Mouse (Mus musculus) intestine, embryonic 14.5 days (tissue): ENCODE results near the gene Zfp346. TPM values are rescaled to one million over a fixed set of nuclear protein-coding genes. Genes with fewer than 3 reads are reported as not detected.
"Not testable (repeated sequence)": the region's sequence is repeated elsewhere in the genome, so short reads cannot be mapped to it uniquely, and the experiment has no call there.

ENCODE experiments used
- ATAC-seq: fragments of 200-750 bp; cut with Nextera tagmentation; replicated peaks from 2 replicates; pipeline ENCODE4 v1.8.0; 2017; ENCODE audit warnings: low read depth, moderate number of reproducible peaks, moderate TSS enrichment, moderate library complexity; ENCODE audit not compliant: low FRiP score, low TSS enrichment
- DNase-seq: peaks from one replicate; pipeline ENCODE4 v3.0.0-alpha.2; 2018; ENCODE audit warnings: low spot score
- H3K27ac ChIP-seq: fragments of 300-500 bp; sonication (generic); 2 replicates; pipeline ENCODE4 v1.5.1; 2014; ENCODE audit warnings: low read depth, mild to moderate bottlenecking, control low read depth
- H3K27me3 ChIP-seq: fragments of 300-500 bp; sonication (generic); replicated peaks from 2 replicates; pipeline ENCODE4 v1.6.1; 2014; ENCODE audit warnings: low read length, control low read depth; ENCODE audit not compliant: control insufficient read depth, insufficient read depth
- H3K36me3 ChIP-seq: fragments of 300-500 bp; sonication (generic); 2 replicates; pipeline ENCODE4 v1.6.1; 2014; ENCODE audit warnings: low read length, control low read depth; ENCODE audit not compliant: control insufficient read depth, insufficient read depth
- H3K4me1 ChIP-seq: fragments of 300-500 bp; sonication (generic); replicated peaks from 2 replicates; pipeline ENCODE4 v1.6.1; 2014; ENCODE audit warnings: low read length, control low read depth, mixed read lengths; ENCODE audit not compliant: control insufficient read depth, insufficient read depth
- H3K4me2 ChIP-seq: fragments of 300-500 bp; sonication (generic); 2 replicates; pipeline ENCODE4 v1.6.1; 2014; ENCODE audit warnings: low read length
- H3K4me3 ChIP-seq: fragments of 300-500 bp; sonication (generic); 2 replicates; pipeline ENCODE4 v1.5.1; 2014; ENCODE audit warnings: low read depth, low read length, control low read depth, mixed read lengths
- H3K9ac ChIP-seq: fragments of 300-500 bp; sonication (generic); 2 replicates; pipeline ENCODE4 v1.6.1; 2014; ENCODE audit warnings: mild to moderate bottlenecking, low read length
- H3K9me3 ChIP-seq: fragments of 300-500 bp; sonication (generic); 2 replicates; pipeline ENCODE4 v1.6.1; 2016; ENCODE audit warnings: low read length, control low read depth; ENCODE audit not compliant: control insufficient read depth
- WGBS: fragments of 180-500 bp; shearing (Covaris S2); extraction: QIAGEN DNeasy Blood & Tissue Kit; methylation state at CpG from one replicate; pipeline ENCODE4 v1.1.7; 2014; 5-methylcytosine and 5-hydroxymethylcytosine counted together
- polyA plus RNA-seq: library from polyadenylated mRNA; unstranded; fragments of >200 nt; fragmentation: Nextera tagmentation; extraction: Ambion mirVana; gene quantifications from 2 replicates; pipeline ENCODE4 v1.2.1, GENCODE M21; 2014

Zfp346 gene
- 18.9 and 22.0 TPM in 2 replicates for polyA plus RNA-seq

DNA sequence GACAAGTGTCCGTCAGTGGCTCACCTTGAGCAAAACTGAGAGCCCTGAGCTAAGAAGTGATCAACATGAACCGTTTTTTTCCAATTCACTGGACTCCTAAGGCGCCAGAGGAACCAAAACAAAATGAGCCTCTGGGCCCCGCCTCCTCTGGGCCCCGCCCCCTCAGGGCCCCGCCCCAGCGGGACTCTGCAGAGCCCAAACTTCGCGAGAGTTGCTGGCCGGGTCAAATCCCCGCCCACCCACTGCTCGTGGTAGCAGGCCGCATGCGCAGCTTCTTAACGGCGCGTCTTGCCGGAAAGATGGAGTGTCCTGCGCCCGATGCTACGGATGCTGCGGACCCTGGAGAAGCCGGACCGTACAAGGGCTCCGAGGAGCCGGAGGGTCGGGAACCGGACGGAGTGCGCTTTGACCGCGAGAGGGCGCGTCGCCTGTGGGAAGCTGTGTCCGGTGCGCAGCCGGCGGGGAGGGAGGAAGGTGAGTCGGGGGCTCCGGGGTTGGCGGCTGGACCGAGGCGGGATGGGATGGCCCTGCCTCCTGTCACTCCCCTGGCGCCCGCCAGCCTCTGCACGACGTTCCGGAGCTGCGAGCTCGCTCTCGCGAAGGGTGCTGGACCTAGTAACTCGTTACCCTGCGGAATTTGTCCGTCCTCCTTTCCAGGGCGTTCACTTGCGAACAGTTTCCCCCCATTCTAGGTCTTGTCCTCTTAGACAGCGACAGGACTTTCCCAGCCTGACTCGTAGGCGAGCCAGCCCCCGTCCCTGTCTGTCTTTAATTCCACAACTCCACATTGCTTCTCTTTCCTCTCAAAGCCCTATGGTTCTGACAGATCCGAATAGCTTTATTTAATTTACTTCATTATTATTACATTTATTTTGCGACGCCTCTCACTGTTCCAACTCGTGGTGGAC lies at the start of gene Zfp346:
Zfp346 (plus strand) TSS at position 267 of the 908 bp plus-strand sequence.
- peak within 1 kb of the TSS; percentile 93 for H3K4me3 ChIP-seq
- DNase-seq (peak; percentile 97), ATAC-seq (peak; percentile 96)
- peak within 1 kb of the TSS; percentile 78 for H3K9ac ChIP-seq
- peaks cover 14% of the 10 kb centered on the region for H3K36me3 ChIP-seq
- no peaks in the 10 kb centered on the region for H3K9me3 ChIP-seq
- under 1% methylated on average over 58 of the region's 66 CpGs for WGBS
- H3K27ac ChIP-seq: peak within 1 kb of the TSS; percentile 77; the same call in 1 of the 2 replicates
- no peaks in the 10 kb centered on the region for H3K27me3 ChIP-seq
- H3K4me2 ChIP-seq: peak within 1 kb of the TSS; percentile 92
- H3K4me1 ChIP-seq: peaks cover 8% of the 10 kb centered on the region

DNA sequence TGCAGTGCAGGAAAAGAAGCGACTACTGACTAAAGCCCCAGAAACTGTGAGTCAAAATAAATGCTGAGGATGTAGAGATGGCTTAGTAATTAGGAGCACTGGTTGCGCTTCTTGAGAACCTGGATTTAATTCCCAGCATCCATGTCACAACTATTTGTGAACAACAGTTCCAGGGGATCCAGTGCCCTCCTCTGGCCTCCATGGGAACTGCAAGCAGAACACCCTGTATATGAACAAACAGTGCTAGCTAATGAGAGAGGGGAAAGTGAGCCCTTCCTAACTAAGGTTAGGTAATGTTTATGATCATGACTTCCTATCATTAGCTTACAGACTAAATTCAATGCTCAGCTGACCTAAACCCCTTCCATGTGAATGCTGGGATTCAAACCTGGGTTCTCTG lies 47.1 kb upstream of the Zfp346 start:
- no peaks in the 10 kb centered on the region for H3K27me3 ChIP-seq
- 94% methylated on average over 2 of the region's 2 CpGs for WGBS
- H3K9me3 ChIP-seq: no peaks in the 10 kb centered on the region
- H3K4me1 ChIP-seq: no peaks in the 10 kb centered on the region
- ATAC-seq: no peak
- peaks cover 18% of the 10 kb centered on the region for H3K36me3 ChIP-seq
- H3K4me3 ChIP-seq: no peak overlapping the region
- H3K4me2 ChIP-seq: no peak overlapping the region
- H3K27ac ChIP-seq: no peak overlapping the region
- H3K9ac ChIP-seq: no peak overlapping the region
- no peak for DNase-seq

DNA sequence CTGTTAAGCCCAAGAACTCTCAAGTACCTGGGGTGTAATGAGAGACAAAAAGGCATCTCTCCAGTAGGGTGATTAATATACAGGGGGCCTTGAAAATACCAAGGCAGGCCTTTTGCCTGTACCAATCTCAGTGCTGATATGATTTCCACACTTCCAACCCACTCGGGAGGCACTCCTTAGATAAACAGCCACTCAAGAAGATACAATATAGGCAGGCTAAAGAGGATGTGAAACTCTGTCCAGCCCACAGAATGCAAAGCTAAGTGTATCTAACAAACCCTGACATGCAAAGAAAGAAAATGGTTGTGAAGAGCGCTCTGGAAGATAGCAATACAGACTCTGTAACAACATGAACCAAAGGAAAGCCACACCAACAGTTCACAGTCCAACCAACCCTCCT lies 41.8 kb upstream of the Zfp346 start:
- H3K4me1 ChIP-seq: no peaks in the 10 kb centered on the region
- no peak overlapping the region for H3K4me3 ChIP-seq
- 79% methylated on average over 2 of the region's 2 CpGs for WGBS
- no peaks in the 10 kb centered on the region for H3K9me3 ChIP-seq
- DNase-seq: no peak
- H3K4me2 ChIP-seq: no peak overlapping the region
- no peak overlapping the region for H3K9ac ChIP-seq
- no peaks in the 10 kb centered on the region for H3K27me3 ChIP-seq
- no peak for ATAC-seq
- no peak overlapping the region for H3K27ac ChIP-seq
- peaks cover 4% of the 10 kb centered on the region; the same call in 1 of the 2 replicates for H3K36me3 ChIP-seq

DNA sequence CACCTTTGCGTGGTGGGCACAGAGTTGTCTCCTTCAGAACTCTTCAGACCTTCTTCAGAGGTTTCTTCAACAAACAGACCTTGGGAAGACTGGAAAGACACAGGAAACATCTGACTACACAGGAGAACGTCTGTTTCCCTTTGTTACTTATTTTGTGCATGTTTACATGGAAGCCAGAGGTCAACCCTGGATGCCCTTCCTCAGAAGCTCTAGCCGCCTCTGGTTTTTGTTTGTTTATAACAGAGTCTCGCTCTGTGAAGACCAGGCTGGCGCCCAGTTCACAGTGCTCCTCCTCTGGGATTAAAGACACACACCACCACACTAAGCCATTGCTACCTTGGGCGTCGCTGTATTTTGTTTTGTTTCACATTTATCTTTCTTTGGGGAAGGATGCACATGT lies 35.4 kb upstream of the Zfp346 start:
- 34% methylated on average over 7 of the region's 7 CpGs for WGBS
- no peak for ATAC-seq
- H3K4me2 ChIP-seq: no peak overlapping the region

DNA sequence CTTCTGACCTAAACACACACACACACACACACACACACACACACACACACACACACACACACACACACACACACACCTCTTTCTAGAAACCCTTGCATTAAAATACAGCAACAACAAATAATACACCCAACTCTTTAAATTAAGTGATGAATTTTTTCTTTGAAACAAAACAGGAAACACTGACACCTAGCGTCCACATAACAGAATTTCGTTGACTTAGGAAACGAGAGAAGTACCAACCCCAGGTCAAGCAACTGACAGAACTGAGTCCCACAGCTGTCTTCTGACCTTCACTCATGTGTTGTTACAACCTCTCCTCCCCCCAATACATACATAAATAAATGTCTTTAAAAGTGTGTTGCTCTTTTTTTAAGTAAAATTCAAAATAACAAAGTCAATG lies 33.8 kb upstream of the Zfp346 start:
- Histone ChIP-seq H3K4me2 (no peak overlapping the region), H3K9ac (no peak overlapping the region), H3K27me3 (no peaks in the 10 kb centered on the region), H3K4me3 (no peak overlapping the region), H3K27ac (no peak overlapping the region), H3K36me3 (peaks cover 27% of the 10 kb centered on the region), H3K9me3 (no peaks in the 10 kb centered on the region), H3K4me1 (no peaks in the 10 kb centered on the region)
- no peak for DNase-seq
- no peak for ATAC-seq
- WGBS: 6% methylated on average over 3 of the region's 3 CpGs

More for the DNA sequence above, 35.4 kb upstream of the Zfp346 start:
- no peak overlapping the region; the same call in 1 of the 2 replicates for H3K27ac ChIP-seq
- no peaks in the 10 kb centered on the region for H3K4me1 ChIP-seq
- no peak for DNase-seq
- no peak overlapping the region for H3K9ac ChIP-seq
- peaks cover 12% of the 10 kb centered on the region; the same call in 1 of the 2 replicates for H3K36me3 ChIP-seq
- no peak overlapping the region for H3K4me3 ChIP-seq
- no peaks in the 10 kb centered on the region for H3K9me3 ChIP-seq
- no peaks in the 10 kb centered on the region for H3K27me3 ChIP-seq

DNA sequence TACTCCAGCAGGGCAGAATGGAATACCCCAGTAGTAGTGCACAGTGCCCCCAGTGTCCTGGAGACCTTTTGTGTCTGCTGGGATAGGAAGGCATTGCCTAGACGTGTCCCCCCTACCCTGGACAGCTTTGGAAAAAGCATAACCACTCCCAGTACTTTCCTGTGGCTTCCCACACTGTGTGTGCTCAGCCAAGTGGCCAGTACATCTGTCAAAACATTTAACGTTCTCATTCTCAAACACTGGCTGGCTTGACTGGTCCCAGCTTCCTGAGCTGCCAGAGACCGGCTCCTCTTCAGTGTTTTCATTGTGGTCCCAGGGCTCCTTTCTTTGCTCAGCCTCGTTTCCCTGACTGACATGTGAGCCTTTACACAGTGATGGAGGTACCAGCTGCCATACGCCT lies 29.5 kb upstream of the Zfp346 start:
- no peaks in the 10 kb centered on the region for H3K4me1 ChIP-seq
- WGBS: 58% methylated on average over 5 of the region's 5 CpGs

DNA sequence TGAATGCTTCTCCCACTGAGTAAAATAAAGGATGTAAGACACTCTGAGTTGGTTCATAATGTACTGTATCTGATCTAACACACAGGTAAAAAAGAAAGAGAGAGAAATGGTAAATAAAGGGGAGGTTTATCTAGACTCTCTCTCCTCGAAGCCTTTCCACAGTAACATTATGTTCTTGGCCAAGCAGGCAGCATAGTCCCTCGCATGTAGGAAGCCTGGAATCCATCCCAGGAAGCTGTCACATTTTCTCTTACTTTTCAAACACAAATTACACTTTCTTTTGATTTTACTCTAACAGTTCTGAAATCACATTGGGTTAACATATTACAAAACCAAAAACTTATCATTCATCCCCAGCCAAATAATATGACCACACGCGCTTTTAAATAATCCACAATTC lies 12.5 kb upstream of the Zfp346 start:
- H3K27me3 ChIP-seq: no peaks in the 10 kb centered on the region
- no peak overlapping the region for H3K4me3 ChIP-seq
- 77% methylated on average over 4 of the region's 4 CpGs for WGBS
- H3K9me3 ChIP-seq: no peaks in the 10 kb centered on the region
- no peak overlapping the region for H3K27ac ChIP-seq
- DNase-seq (no peak), ATAC-seq (no peak)
- H3K4me1 ChIP-seq: no peaks in the 10 kb centered on the region
- no peak overlapping the region for H3K9ac ChIP-seq
- H3K4me2 ChIP-seq: no peak overlapping the region
- H3K36me3 ChIP-seq: peaks cover 13% of the 10 kb centered on the region; the same call in 1 of the 2 replicates

More for the DNA sequence above, 29.5 kb upstream of the Zfp346 start:
- no peak overlapping the region for H3K4me3 ChIP-seq
- peaks cover 38% of the 10 kb centered on the region for H3K36me3 ChIP-seq
- ATAC-seq: no peak
- no peaks in the 10 kb centered on the region for H3K27me3 ChIP-seq
- no peaks in the 10 kb centered on the region for H3K9me3 ChIP-seq
- H3K27ac ChIP-seq: no peak overlapping the region
- no peak overlapping the region for H3K4me2 ChIP-seq
- no peak overlapping the region for H3K9ac ChIP-seq
- no peak for DNase-seq

DNA sequence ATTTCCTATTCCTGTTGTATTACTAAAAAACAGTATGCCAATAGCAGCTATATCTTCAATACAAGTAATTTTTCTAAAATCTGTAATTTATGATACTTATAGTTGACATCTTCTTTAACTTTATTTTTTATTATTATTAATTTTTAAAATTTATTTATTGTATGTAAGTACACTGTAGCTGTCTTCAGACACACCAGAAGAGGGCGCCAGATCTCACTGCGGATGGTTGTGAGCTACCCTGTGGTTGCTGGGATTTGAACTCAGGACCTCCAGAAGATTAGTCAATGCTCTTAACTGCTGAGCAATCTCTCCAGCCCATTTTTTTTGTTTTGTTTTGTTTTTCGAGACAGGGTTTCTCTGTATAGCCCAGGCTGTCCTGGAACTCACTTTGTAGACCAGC lies 7.3 kb upstream of the Zfp346 start:
- H3K27ac ChIP-seq, H3K27me3 ChIP-seq, H3K9me3 ChIP-seq, H3K4me1 ChIP-seq, H3K36me3 ChIP-seq, H3K4me2 ChIP-seq, ATAC-seq, H3K9ac ChIP-seq, H3K4me3 ChIP-seq, DNase-seq: not testable (repeated sequence)
- 93% methylated on average over 3 of the region's 3 CpGs for WGBS
